Mouse (Mus musculus): Measurements from ENCODE around the gene Pigk.

GRCm38 (mm10) chr3:152905026-152905425, 191.1 kb downstream of the Pigk start:
- no peak for TF ChIP-seq POLR2A (IDR thresholded peaks at IDR 0.05; ENCODE audit: low read depth, low read length)
- no peak for TF ChIP-seq CTCF (IDR thresholded peaks at IDR 0.05; ENCODE audit: extremely low read depth, insufficient read length, insufficient replicate concordance, low read depth, low read length)
